Mouse (Mus musculus): Measurements from ENCODE around the gene Ror1. TPM values are rescaled to one million over a fixed set of nuclear protein-coding genes. Genes with fewer than 3 reads are reported as not detected.

Ror1 gene
- polyA plus RNA-seq, 1 experiment from 2014 or later, result 4.0 TPM

DNA sequence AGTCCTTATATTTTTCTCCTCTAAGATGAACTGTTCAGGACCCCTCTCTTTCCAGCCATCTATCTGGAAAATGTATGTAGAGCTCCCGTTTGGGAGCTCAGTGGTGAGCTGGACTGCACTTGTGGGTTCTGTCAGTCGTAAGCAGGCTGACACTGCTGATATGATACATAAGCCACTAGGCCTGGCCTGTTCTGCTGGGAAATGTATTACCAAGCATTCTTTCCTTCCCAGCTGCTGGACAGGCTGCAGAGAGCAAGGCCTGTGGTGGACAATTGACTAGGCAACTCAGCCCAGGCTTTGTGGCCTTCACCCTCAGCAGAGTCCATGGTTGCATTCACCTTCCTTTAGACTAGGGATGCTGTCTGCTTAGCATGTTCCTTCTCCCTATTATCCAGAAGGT, 46.0 kb downstream of the Ror1 start:
- Histone ChIP-seq H3K4me3 (ENCODE audit: low read length) (no peak overlapping the region), H3K4me2 (ENCODE audit: low read depth, low read length) (no peak overlapping the region), H3K36me3 (ENCODE audit: control insufficient read depth, insufficient read depth, low read length) (no peaks in the 10 kb centered on the region), H3K9me3 (ENCODE audit: control insufficient read depth, low read length) (no peaks in the 10 kb centered on the region), H3K4me1 (ENCODE audit: control insufficient read depth, insufficient read depth, low read length) (peaks cover 11% of the 10 kb centered on the region), H3K27me3 (replicated peaks; ENCODE audit: control insufficient read depth, insufficient read depth, low read length) (no peaks in the 10 kb centered on the region), H3K9ac (ENCODE audit: low read depth, low read length) (no peak overlapping the region), H3K27ac (ENCODE audit: low read length) (no peak overlapping the region)
- WGBS, result 44% methylated on average over 2 of the region's 2 CpGs
- ATAC-seq, result peak; percentile 67; the same call in 1 of the 2 replicates

GRCm38 (mm10) chr4:100144744-100145143, 49.2 kb downstream of the Ror1 start:
- peaks cover 11% of the 10 kb centered on the region for H3K4me1 ChIP-seq (ENCODE audit: control insufficient read depth, insufficient read depth, low read length)
- H3K27ac ChIP-seq (ENCODE audit: low read length), result no peak overlapping the region
- WGBS, result 54% methylated on average over 4 of the region's 4 CpGs
- H3K9me3 ChIP-seq (ENCODE audit: control insufficient read depth, low read length), result no peaks in the 10 kb centered on the region
- no peak overlapping the region for H3K4me3 ChIP-seq (ENCODE audit: low read length)
- no peaks in the 10 kb centered on the region for H3K36me3 ChIP-seq (ENCODE audit: control insufficient read depth, insufficient read depth, low read length)
- H3K27me3 ChIP-seq (replicated peaks; ENCODE audit: control insufficient read depth, insufficient read depth, low read length), result no peaks in the 10 kb centered on the region
- ATAC-seq, result peak; percentile 50
- no peak overlapping the region for H3K4me2 ChIP-seq (ENCODE audit: low read depth, low read length)
- H3K9ac ChIP-seq (ENCODE audit: low read depth, low read length), result no peak overlapping the region

DNA sequence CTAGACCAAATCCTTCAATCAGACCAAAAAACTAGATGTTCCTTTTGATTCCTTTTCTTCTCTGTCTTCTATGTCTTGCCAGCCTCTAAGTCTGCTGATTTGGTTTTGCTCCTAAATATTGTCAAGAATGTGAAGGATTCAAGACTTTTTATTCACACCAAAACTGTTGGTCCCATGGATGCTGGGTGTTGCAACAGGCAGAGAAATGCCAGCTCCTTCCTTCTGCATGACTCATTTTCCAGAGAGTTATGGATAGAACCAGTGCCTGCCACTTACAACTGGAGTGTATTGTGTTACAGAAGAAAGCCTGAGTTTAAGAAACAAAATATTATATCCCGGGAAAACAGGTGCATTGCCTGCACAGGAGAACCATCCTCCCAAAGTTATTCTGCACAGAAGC, 55.2 kb downstream of the Ror1 start:
- Histone ChIP-seq H3K4me1 (ENCODE audit: control insufficient read depth, insufficient read depth, low read length) (peaks cover 4% of the 10 kb centered on the region; the same call in 1 of the 2 replicates), H3K36me3 (ENCODE audit: control insufficient read depth, insufficient read depth, low read length) (no peaks in the 10 kb centered on the region), H3K27ac (ENCODE audit: low read length) (no peak overlapping the region), H3K4me3 (ENCODE audit: low read length) (no peak overlapping the region), H3K4me2 (ENCODE audit: low read depth, low read length) (no peak overlapping the region), H3K9me3 (ENCODE audit: control insufficient read depth, low read length) (no peaks in the 10 kb centered on the region), H3K9ac (ENCODE audit: low read depth, low read length) (no peak overlapping the region), H3K27me3 (replicated peaks; ENCODE audit: control insufficient read depth, insufficient read depth, low read length) (no peaks in the 10 kb centered on the region)
- ATAC-seq, result no peak
- WGBS, result 94% methylated on average over 1 of the region's 1 CpGs

DNA sequence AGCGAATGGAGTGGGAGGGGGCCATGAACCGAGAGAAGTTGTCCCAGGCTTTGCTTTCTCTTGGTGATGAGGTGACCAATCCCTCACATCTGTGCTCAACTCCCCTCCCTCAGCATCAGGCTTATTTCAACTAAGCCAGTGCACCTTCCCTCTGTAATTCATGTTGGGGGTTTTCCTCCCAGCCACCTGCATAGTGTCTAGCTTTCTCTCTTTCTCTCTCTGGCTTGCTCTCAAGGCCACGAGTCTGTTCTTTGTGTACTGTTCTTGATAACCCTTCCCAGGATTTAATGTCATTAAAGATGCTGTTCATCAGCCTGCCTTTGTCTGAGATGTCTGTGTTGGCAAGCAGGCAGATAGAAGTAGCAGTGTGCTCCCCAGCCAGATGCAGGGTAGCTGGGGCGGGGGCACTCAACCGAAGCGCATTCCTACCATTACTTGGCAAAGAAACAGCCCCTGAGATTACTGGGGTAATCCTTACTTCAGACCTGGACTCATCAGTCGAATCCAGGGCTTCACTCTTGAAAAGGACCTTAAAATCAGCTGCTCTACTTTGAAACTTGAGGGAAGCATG, 59.1 kb downstream of the Ror1 start:
- H3K9me3 ChIP-seq (ENCODE audit: control insufficient read depth, low read length), result no peaks in the 10 kb centered on the region
- no peaks in the 10 kb centered on the region for H3K27me3 ChIP-seq (replicated peaks; ENCODE audit: control insufficient read depth, insufficient read depth, low read length)
- no peak overlapping the region for H3K4me2 ChIP-seq (ENCODE audit: low read depth, low read length)
- no peak overlapping the region for H3K4me3 ChIP-seq (ENCODE audit: low read length)
- no peaks in the 10 kb centered on the region for H3K36me3 ChIP-seq (ENCODE audit: control insufficient read depth, insufficient read depth, low read length)
- WGBS, result 57% methylated on average over 7 of the region's 7 CpGs
- no peak overlapping the region for H3K27ac ChIP-seq (ENCODE audit: low read length)
- peaks cover 4% of the 10 kb centered on the region; the same call in 1 of the 2 replicates for H3K4me1 ChIP-seq (ENCODE audit: control insufficient read depth, insufficient read depth, low read length)
- H3K9ac ChIP-seq (ENCODE audit: low read depth, low read length), result no peak overlapping the region
- ATAC-seq, result no peak

GRCm38 (mm10) chr4:100155731-100156130, 60.1 kb downstream of the Ror1 start:
- no peaks in the 10 kb centered on the region for H3K27me3 ChIP-seq (replicated peaks; ENCODE audit: control insufficient read depth, insufficient read depth, low read length)
- no peak for ATAC-seq
- H3K9ac ChIP-seq (ENCODE audit: low read depth, low read length), result no peak overlapping the region
- H3K27ac ChIP-seq (ENCODE audit: low read length), result no peak overlapping the region
- 91% methylated on average over 3 of the region's 3 CpGs for whole genome bisulfite sequencing
- no peaks in the 10 kb centered on the region for H3K36me3 ChIP-seq (ENCODE audit: control insufficient read depth, insufficient read depth, low read length)
- no peak overlapping the region for H3K4me2 ChIP-seq (ENCODE audit: low read depth, low read length)
- peaks cover 4% of the 10 kb centered on the region; the same call in 1 of the 2 replicates for H3K4me1 ChIP-seq (ENCODE audit: control insufficient read depth, insufficient read depth, low read length)
- H3K4me3 ChIP-seq (ENCODE audit: low read length), result no peak overlapping the region
- no peaks in the 10 kb centered on the region for H3K9me3 ChIP-seq (ENCODE audit: control insufficient read depth, low read length)

GRCm38 (mm10) chr4:100158401-100158800, 62.8 kb downstream of the Ror1 start:
- Histone ChIP-seq H3K4me2 (ENCODE audit: low read depth, low read length) (no peak overlapping the region), H3K27ac (ENCODE audit: low read length) (no peak overlapping the region), H3K27me3 (replicated peaks; ENCODE audit: control insufficient read depth, insufficient read depth, low read length) (no peaks in the 10 kb centered on the region), H3K9ac (ENCODE audit: low read depth, low read length) (no peak overlapping the region), H3K4me1 (ENCODE audit: control insufficient read depth, insufficient read depth, low read length) (peaks cover 4% of the 10 kb centered on the region; the same call in 1 of the 2 replicates), H3K9me3 (ENCODE audit: control insufficient read depth, low read length) (no peaks in the 10 kb centered on the region), H3K36me3 (ENCODE audit: control insufficient read depth, insufficient read depth, low read length) (no peaks in the 10 kb centered on the region), H3K4me3 (ENCODE audit: low read length) (no peak overlapping the region)
- WGBS, result 90% methylated on average over 5 of the region's 5 CpGs
- ATAC-seq, result no peak

GRCm38 (mm10) chr4:100160156-100160555, 64.6 kb downstream of the Ror1 start:
- H3K27ac ChIP-seq (ENCODE audit: low read length), result no peak overlapping the region
- H3K4me1 ChIP-seq (ENCODE audit: control insufficient read depth, insufficient read depth, low read length), result no peaks in the 10 kb centered on the region
- no peak overlapping the region for H3K9ac ChIP-seq (ENCODE audit: low read depth, low read length)

DNA sequence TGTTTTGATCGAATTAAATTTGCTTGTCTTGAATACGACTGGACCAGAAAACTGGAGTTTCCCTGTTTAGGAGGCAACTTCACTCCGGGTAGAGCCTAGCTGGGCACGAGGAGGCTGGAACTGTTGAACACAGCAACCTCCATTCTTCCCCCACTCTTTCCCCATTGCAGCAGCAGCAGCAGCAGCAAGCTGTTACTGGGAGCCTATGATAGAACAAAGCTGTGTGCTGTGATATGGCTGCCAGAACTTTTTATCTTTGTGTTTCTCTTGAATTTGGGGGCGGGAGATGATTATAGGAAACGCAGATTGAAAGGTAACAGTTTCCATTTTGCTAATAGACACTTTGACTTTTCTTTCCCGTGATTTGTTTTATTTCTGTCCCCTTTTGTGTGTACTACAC, 70.2 kb downstream of the Ror1 start:
- Histone ChIP-seq H3K9me3 (ENCODE audit: control insufficient read depth, low read length) (no peaks in the 10 kb centered on the region), H3K27me3 (replicated peaks; ENCODE audit: control insufficient read depth, insufficient read depth, low read length) (no peaks in the 10 kb centered on the region), H3K4me1 (ENCODE audit: control insufficient read depth, insufficient read depth, low read length) (peaks cover 2% of the 10 kb centered on the region), H3K4me3 (ENCODE audit: low read length) (no peak overlapping the region), H3K36me3 (ENCODE audit: control insufficient read depth, insufficient read depth, low read length) (no peaks in the 10 kb centered on the region), H3K9ac (ENCODE audit: low read depth, low read length) (no peak overlapping the region), H3K4me2 (ENCODE audit: low read depth, low read length) (no peak overlapping the region), H3K27ac (ENCODE audit: low read length) (no peak overlapping the region)
- 78% methylated on average over 7 of the region's 7 CpGs for WGBS
- ATAC-seq, result no peak

More at GRCm38 (mm10) chr4:100160156-100160555, 64.6 kb downstream of the Ror1 start:
- no peak overlapping the region for H3K4me3 ChIP-seq (ENCODE audit: low read length)
- no peak overlapping the region for H3K4me2 ChIP-seq (ENCODE audit: low read depth, low read length)
- H3K27me3 ChIP-seq (replicated peaks; ENCODE audit: control insufficient read depth, insufficient read depth, low read length), result no peaks in the 10 kb centered on the region
- H3K9me3 ChIP-seq (ENCODE audit: control insufficient read depth, low read length), result no peaks in the 10 kb centered on the region
- no peaks in the 10 kb centered on the region for H3K36me3 ChIP-seq (ENCODE audit: control insufficient read depth, insufficient read depth, low read length)
- ATAC-seq, result no peak

- Histone ChIP-seq H3K4me2 (ENCODE audit: low read depth, low read length) (no peak overlapping the region), H3K4me1 (ENCODE audit: control insufficient read depth, insufficient read depth, low read length) (peaks cover 2% of the 10 kb centered on the region), H3K27ac (ENCODE audit: low read length) (no peak overlapping the region), H3K9ac (ENCODE audit: low read depth, low read length) (no peak overlapping the region), H3K27me3 (replicated peaks; ENCODE audit: control insufficient read depth, insufficient read depth, low read length) (no peaks in the 10 kb centered on the region), H3K4me3 (ENCODE audit: low read length) (no peak overlapping the region), H3K9me3 (ENCODE audit: control insufficient read depth, low read length) (no peaks in the 10 kb centered on the region), H3K36me3 (ENCODE audit: control insufficient read depth, insufficient read depth, low read length) (no peaks in the 10 kb centered on the region)
- 42% methylated on average over 3 of the region's 3 CpGs for WGBS
- no peak for ATAC-seq
Measured at GRCm38 (mm10) chr4:100166871-100167270, 71.3 kb downstream of the Ror1 start.

- WGBS, result 51% methylated on average over 5 of the region's 5 CpGs
- H3K27ac ChIP-seq (ENCODE audit: low read length), result no peak overlapping the region
- no peak overlapping the region for H3K9ac ChIP-seq (ENCODE audit: low read depth, low read length)
- H3K4me2 ChIP-seq (ENCODE audit: low read depth, low read length), result no peak overlapping the region
- peaks cover 2% of the 10 kb centered on the region for H3K4me1 ChIP-seq (ENCODE audit: control insufficient read depth, insufficient read depth, low read length)
- no peaks in the 10 kb centered on the region for H3K36me3 ChIP-seq (ENCODE audit: control insufficient read depth, insufficient read depth, low read length)
- H3K27me3 ChIP-seq (replicated peaks; ENCODE audit: control insufficient read depth, insufficient read depth, low read length), result no peaks in the 10 kb centered on the region
- peak; percentile 70; the same call in 1 of the 2 replicates for ATAC-seq
- no peaks in the 10 kb centered on the region for H3K9me3 ChIP-seq (ENCODE audit: control insufficient read depth, low read length)
- no peak overlapping the region for H3K4me3 ChIP-seq (ENCODE audit: low read length)
Measured at GRCm38 (mm10) chr4:100169683-100170082, 74.1 kb downstream of the Ror1 start.

Data from intestine, embryonic 16.5 days (tissue).